Mouse (Mus musculus): ENCODE results near the gene Mycbp2.
A peak's percentile ranks its signal among the peaks of the same experiment; 100 is the strongest.

The Mycbp2 gene

DNA sequence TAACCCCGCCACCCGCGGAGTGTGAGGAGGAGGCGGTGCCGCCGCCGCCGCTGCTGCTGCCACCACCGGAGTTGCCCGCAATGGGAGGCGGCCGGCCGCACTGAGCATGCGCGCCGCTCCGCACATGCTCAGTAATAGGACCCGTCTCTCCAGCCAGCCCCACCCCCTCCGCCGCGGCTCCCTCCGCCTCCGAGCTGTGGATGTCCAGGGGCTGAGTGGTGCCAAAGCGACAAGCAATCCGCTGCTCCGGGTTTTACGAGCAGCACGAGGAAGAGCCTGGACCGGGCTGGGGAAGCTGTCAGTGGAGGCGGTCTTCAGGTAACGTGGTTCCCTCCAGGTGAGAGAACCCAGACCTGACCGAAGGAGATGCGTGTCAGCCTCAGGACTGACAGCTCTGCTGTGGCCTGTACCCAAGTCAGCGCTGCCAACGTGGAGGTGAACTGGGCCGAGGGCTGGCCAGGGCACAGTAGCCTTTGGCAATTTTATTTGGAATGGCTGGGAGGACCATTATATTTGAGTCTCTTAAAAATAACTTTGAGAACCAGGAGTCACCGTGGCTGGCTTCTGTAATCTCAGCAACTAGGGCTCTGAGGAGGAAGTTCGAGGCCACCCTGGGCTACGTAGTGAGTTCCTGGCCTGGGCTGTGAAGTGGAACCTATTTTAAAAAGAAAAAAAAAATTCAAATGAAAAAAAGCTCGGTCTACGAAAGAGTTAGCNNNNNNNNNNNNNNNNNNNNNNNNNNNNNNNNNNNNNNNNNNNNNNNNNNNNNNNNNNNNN is at the start of gene Mycbp2:
Gene Mycbp2, minus strand, starts transcription at position 86 of the 777 bp plus-strand sequence.
- DNase-seq (ENCODE audit: low spot score in 2 of 2), result peak; percentile 98

- no peak for DNase-seq (ENCODE audit: low spot score in 2 of 2)
Measured at GRCm38 (mm10) chr14:103392391-103392790, 45.8 kb upstream of the Mycbp2 start.

- no peak for DNase-seq (ENCODE audit: low spot score in 2 of 2)
Measured at GRCm38 (mm10) chr14:103387431-103387830, 40.8 kb upstream of the Mycbp2 start.

- no peak for DNase-seq (ENCODE audit: low spot score in 2 of 2)
Measured at GRCm38 (mm10) chr14:103386871-103387270, 40.3 kb upstream of the Mycbp2 start.

DNA sequence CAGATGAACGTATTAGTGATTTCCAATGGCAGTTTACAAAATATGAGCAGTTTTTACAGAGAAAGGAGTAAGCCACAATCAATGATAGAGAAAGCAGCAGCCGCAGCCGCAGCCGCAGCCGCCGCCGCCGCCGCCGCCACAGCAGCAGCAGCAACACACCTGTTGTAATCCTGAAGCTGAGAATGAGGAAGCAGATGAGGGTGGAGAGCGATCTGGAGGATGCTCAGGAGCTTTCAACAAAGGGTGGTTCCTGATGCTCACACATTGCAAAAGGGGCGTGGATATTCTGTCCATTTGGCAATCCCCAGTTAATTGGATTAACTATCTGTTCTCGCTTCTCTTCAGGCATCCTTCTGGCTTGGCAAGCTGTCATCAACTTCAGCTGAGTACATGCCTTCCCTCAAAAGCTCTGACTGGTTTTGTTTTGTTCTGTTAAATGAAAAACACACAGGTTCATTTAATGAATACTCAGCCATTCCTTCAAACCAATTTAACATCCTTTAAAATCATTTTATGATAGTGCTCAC is 38.5 kb upstream of the Mycbp2 start:
- DNase-seq (ENCODE audit: low spot score in 2 of 2), result no peak

GRCm38 (mm10) chr14:103378703-103379102 is 32.1 kb upstream of the Mycbp2 start:
- DNase-seq (ENCODE audit: low spot score in 2 of 2), result no peak

- DNase-seq (ENCODE audit: low spot score in 2 of 2), result no peak
Measured at GRCm38 (mm10) chr14:103376765-103377164, 30.2 kb upstream of the Mycbp2 start.

DNA sequence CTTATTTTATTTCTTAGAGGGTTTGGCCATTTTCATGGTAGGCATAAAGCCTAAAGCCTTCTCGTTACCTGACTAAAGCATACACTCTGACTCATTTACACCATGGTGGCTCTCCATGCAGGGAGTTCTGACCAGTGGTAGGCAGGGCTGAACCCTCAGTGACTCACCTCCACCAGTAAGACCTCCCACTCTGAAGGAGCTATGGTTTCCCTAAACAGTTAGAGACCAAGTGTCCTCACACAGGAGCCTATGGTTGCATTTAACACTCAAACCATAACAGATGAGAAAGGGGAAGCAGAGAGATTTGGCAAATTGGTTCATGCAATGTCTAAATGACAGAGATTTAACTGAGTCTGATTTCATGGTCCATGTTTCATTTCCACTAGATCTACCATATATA is 28.9 kb upstream of the Mycbp2 start:
- DNase-seq (ENCODE audit: low spot score in 2 of 2), result no peak

- no peak for DNase-seq (ENCODE audit: low spot score in 2 of 2)
Measured at GRCm38 (mm10) chr14:103363199-103363598, 16.6 kb upstream of the Mycbp2 start.

- DNase-seq (ENCODE audit: low spot score in 2 of 2), result no peak
Measured at GRCm38 (mm10) chr14:103356066-103356465, 9.5 kb upstream of the Mycbp2 start.

DNA sequence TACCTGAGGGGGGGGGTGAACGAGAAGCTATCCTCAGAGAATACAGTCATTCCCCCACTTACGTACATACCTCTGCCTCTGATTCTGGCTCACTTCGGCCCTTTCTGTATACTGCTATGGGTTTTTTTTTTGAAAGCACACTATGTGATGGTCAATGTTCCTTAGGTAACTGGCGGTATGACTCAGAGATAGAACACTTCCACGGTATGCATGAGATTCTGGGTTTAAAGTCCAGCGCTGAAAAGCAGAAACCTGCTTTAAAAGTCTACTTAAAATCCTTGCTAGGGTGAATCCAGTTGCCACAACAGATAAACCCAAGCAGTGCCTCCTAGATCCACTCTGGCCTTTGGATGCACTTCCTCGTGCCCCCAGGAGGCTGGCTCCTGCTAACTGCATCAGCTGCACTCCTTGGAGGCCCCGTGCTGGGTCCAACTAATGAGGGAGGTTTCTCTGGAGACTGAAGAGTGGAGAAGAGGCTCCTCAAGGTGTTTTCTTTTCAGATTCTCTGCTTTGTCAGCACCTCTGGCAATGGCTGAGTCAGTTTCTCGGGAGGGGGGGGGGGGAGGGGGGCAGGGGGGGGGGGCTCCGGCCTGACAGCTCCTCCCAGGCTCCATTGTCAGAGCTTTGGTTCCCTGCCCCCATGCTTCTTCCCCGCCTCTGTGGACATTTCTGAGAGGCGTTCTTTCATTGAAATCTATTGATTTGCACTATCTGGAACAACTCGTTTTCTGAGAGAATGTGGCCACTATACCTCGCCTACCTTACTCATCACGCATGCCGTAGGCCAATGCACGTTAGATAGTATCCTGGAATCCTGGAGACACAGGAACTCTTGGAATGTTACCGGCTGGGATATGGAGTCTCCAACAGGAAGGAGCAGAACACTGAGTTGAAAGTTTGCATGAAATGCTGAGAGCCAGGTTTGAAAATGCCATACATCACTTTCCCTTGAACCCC is 8.1 kb upstream of the Mycbp2 start:
- no peak for DNase-seq (ENCODE audit: low spot score in 2 of 2)

- DNase-seq (ENCODE audit: low spot score in 2 of 2), result peak; percentile 12 to 41
Measured at GRCm38 (mm10) chr14:103345858-103346728, 521 bp downstream of the Mycbp2 start.

DNA sequence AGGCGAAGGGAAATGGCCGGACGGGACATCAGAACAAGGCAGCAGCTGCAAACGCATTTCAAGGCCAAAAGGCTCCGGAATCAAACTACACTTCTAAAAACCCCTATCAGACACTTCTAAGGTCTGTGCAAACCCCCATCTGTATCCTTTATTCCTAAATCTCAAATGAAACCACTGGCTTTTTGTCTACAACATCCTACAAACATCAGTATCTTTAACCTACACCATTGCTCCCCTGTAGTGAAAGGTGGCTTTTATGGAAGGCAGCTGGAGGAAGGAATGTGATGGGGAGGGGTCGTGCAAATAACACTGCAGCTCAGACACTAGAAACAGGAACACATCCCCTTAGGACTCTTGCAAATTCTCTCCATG is 1.1 kb downstream of the Mycbp2 start:
- no peak for DNase-seq (ENCODE audit: low spot score in 2 of 2)

GRCm38 (mm10) chr14:103345011-103345410 is 1.6 kb downstream of the Mycbp2 start:
- no peak for DNase-seq (ENCODE audit: low spot score in 2 of 2)

GRCm38 (mm10) chr14:103343791-103344190 is 2.8 kb downstream of the Mycbp2 start:
- no peak for DNase-seq (ENCODE audit: low spot score in 2 of 2)

DNA sequence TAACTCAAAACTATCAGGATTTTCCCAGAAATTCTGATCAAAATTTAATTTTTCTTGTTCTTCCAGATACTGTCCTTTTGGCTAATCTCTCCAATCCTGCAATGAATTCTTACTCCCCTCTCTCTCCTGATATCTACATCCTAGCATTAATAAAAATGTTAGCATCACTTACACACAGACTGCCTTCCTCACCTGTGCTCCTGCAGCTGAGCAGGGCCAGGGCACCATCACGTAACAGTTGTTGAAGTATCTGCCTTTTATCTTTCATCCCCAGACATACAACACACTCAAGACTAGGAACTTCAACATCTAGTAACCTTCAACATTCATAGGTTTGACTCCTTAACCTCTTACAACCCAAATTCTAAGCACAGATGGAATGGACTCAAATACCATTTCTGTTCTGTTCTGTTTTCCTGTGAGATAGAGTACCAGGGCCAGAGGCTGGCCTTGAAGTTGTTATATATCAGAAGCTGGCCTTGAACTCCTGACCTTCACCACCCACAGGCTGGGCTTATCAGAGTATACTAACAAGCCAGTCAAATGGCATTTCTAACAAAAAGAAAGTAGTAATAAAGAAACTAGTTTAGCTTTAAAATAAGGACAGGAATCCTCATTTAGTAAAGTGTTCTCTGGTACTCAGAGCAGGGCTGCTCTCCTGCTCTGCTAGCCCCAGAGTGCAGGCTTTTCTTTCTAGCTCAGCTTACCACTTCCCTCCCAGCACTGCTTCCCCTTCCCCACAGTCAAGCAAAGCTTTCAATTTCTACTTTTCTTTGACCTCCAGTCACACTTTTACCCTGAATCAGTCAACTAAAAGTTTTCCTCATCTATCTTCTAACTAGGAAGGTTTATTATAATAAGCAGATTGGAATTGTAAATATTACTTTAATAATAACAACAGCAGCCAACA is 5.0 kb downstream of the Mycbp2 start:
- DNase-seq (ENCODE audit: low spot score in 2 of 2), result no peak

DNA sequence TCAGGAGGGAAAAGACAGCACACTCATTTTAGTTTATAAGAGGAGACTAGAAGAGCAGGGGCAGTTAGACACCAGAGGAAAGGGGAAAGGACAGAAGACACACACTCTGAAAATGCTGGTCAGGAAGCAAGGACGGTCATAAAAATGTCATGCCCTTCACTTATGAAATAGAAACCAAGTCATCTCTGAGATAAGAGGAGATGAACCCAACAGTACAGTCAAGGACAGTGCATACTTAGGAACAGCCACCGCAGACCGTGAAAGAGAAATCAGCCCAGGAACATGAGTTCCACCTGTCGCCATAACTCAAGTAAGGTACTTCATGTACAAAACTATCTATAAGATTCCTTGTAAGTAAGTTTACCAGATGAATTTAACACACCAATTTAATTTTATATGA is 33.7 kb downstream of the Mycbp2 start:
- DNase-seq (ENCODE audit: low spot score in 2 of 2), result no peak

DNA sequence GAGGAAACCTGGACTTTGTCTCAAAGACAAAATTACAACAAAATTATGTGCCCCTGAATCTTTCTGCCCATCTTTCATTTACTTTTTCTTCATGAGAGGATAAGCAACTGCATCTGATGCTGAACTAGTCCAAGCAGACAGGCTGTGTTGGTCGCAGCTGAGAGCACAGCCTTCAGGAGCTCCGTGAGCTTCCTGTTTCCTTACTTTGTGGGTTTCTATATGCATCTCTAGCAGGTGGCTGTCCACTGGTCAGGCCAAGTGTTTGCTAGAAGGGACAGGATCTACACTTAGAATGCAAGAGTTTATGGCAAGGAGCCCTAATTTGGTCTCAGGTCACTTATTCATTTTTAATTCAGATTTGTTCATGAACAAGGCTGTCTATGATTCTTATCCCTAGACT is 50.4 kb downstream of the Mycbp2 start:
- no peak for DNase-seq (ENCODE audit: low spot score in 2 of 2)

DNA sequence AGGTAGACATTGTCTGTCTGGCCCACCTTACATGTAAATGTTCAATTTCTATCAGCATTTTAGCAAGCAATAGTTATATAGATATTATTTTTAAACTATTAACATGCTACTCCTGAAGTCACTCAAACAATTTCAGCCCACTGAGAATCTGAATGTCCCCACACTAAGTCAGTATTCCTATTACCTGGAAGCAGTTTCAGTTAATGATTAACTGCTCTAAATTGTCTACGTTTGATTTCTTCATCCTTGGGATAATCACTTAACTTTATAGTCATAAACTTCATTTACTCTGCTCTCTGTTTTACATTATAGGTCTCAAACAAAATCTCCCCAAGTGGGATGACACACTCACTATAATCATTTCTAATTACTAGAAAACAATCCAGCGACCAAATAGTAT is 60.0 kb downstream of the Mycbp2 start:
- DNase-seq (ENCODE audit: low spot score in 2 of 2), result no peak

- DNase-seq (ENCODE audit: low spot score in 2 of 2), result no peak
Measured at GRCm38 (mm10) chr14:103276667-103277066, 69.9 kb downstream of the Mycbp2 start.

Data from heart, adult 9 months (tissue).